11 mouse cellular contexts compared by ENCODE assay signal in the genomic region with DNA sequence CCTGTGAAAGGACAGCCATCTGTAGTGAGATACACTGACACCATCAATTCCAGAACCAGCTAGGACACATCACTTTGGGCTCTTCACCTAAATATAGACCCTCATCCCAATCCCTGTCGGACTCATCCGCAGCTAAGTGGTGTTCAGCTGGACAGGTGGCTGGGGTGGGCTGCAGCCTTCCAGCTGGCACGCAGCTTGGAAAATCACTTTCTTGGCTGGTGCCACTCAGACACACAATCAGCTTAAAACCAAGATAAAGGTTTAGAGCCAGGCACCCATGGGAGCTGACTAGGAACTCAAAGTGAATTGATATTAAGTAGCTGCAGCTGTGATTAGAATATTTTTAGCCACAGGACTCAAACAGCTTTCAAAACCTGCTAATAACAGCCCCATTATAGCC. TPM values are rescaled to one million over a fixed set of nuclear protein-coding genes. Genes with fewer than 3 reads are reported as not detected.
DNase-seq lines count a peak whose midpoint lies in the region; ATAC-seq and TF ChIP-seq lines count a peak whose summit lies in the region.
"Had no signal": no experiment of that assay in that cellular context is flagged by ENCODE, and none has a peak within 500 bp of the region (broad histone marks: within the 10 kb centered on the region; RNA-seq: fewer than 3 reads in every experiment).

No protein-coding gene starts in this region.

- H3K9me3 ChIP-seq in lung, postnatal 0 days (ENCODE audit: low read length), result no peaks in the 10 kb centered on the region
- H3K9me3 ChIP-seq in heart, embryonic 12.5 days (replicated peaks), result no peaks in the 10 kb centered on the region
- H3K9me3 ChIP-seq: hindbrain, embryonic 10.5 days had no signal

- no peak for TF ChIP-seq EP300 in lung, postnatal 0 days (IDR thresholded peaks at IDR 0.05)

- no peaks in the 10 kb centered on the region for H3K27me3 ChIP-seq in lung, postnatal 0 days (replicated peaks; ENCODE audit: insufficient read depth, low read length)
- no peaks in the 10 kb centered on the region for H3K27me3 ChIP-seq in heart, embryonic 12.5 days (replicated peaks)

- no peak for TF ChIP-seq POLR2A in olfactory bulb, adult 2 months (IDR thresholded peaks at IDR 0.05; ENCODE audit: insufficient read depth, low read depth, low read length)

- no peak overlapping the region for H3K27ac ChIP-seq in lung, postnatal 0 days (ENCODE audit: low read length)
- H3K27ac ChIP-seq in heart, embryonic 12.5 days (ENCODE audit: poor library complexity, severe bottlenecking), result peak overlapping the region; percentile 85
- 0 out of 2 replicates have a peak overlapping the region, but pooled peaks have one; percentile 6 for H3K27ac ChIP-seq in olfactory bulb, adult 2 months (ENCODE audit: insufficient read depth, low read depth, low read length)
- H3K27ac ChIP-seq: hindbrain, embryonic 10.5 days had no signal

- H3K9ac ChIP-seq in lung, postnatal 0 days (replicated peaks; ENCODE audit: low read depth), result no peak overlapping the region
- no peak overlapping the region for H3K9ac ChIP-seq in heart, embryonic 12.5 days

- H3K4me1 ChIP-seq in lung, postnatal 0 days (ENCODE audit: insufficient read depth, low read depth, low read length), result no peaks in the 10 kb centered on the region
- peaks cover 33% of the 10 kb centered on the region for H3K4me1 ChIP-seq in heart, embryonic 12.5 days (replicated peaks)
- peaks cover 10% of the 10 kb centered on the region for H3K4me1 ChIP-seq in olfactory bulb, adult 2 months (ENCODE audit: control insufficient read depth, insufficient read depth, low read length)

- WGBS in lung, postnatal 0 days, result 88% methylated on average over 3 of the region's 3 CpGs
- 32% methylated on average over 3 of the region's 3 CpGs for WGBS in heart, embryonic 12.5 days
- 30% methylated on average over 3 of the region's 3 CpGs for WGBS in olfactory bulb, adult 2 months

- H3K4me2 ChIP-seq in lung, postnatal 0 days (replicated peaks; ENCODE audit: low read depth, low read length), result no peak overlapping the region
- 0 out of 2 replicates have a peak overlapping the region, but pooled peaks have one; percentile 22 for H3K4me2 ChIP-seq in heart, embryonic 12.5 days

- peak; percentile 36 for DNase-seq in cerebellum, adult 9-11 months
- no peak for DNase-seq in cerebellum, adult 11-12 months
- no peak for DNase-seq in lung, postnatal 0 days (ENCODE audit: low spot score)
- no peak for DNase-seq in lung, postnatal 36 days
- DNase-seq in adrenal gland, postnatal 25 days, result no peak
- DNase-seq in right cerebral cortex, postnatal 14 days, result no peak
- DNase-seq: adrenal gland, postnatal 14 days; lung, postnatal 4 days had no signal

- no peak for TF ChIP-seq CTCF in lung, postnatal 0 days (IDR thresholded peaks at IDR 0.05)
- no peak for TF ChIP-seq CTCF in olfactory bulb, adult 2 months (IDR thresholded peaks at IDR 0.05; ENCODE audit: insufficient read depth, low read depth, low read length)

- peaks cover 10% of the 10 kb centered on the region; the same call in 1 of the 2 replicates for H3K36me3 ChIP-seq in lung, postnatal 0 days (ENCODE audit: insufficient read depth, low read length)
- peaks cover 39% of the 10 kb centered on the region for H3K36me3 ChIP-seq in heart, embryonic 12.5 days

- 0 out of 2 replicates have a peak, but pooled peaks have one; percentile 7 for ATAC-seq in lung, postnatal 0 days
- no peak for ATAC-seq in heart, embryonic 12.5 days (ENCODE audit: insufficient number of reproducible peaks, low FRiP score)

- H3K4me3 ChIP-seq in lung, postnatal 0 days (ENCODE audit: low read depth, low read length), result no peak overlapping the region
- H3K4me3 ChIP-seq in heart, embryonic 12.5 days, result no peak overlapping the region
- H3K4me3 ChIP-seq in olfactory bulb, adult 2 months (ENCODE audit: insufficient read depth, low read depth, low read length), result no peak overlapping the region
- H3K4me3 ChIP-seq: hindbrain, embryonic 10.5 days had no signal

RNA-seq across cellular contexts. Expression of gene Lysmd4, which starts 7.9 kb away (rescaled TPM):
- polyA plus RNA-seq in lung, postnatal 0 days (2015; fragmentation: Nextera tagmentation; extraction: Ambion mirVana), result 8.4 and 10.8 TPM in 2 replicates
- polyA plus RNA-seq in heart, embryonic 12.5 days (2016; fragmentation: Nextera tagmentation; extraction: Ambion mirVana), result 13.9 and 14.9 TPM in 2 replicates
- not detected in 2 replicates for polyA plus RNA-seq in olfactory bulb, adult 2 months (2012; ENCODE audit: insufficient read depth, insufficient read length, low replicate concordance, missing spikeins)
- 11.8 and 13.4 TPM in 2 replicates for total RNA-seq in adrenal gland, postnatal 25 days (2021)
